Mouse (Mus musculus) megakaryocyte-erythroid progenitor cell, adult 5-6 weeks (primary cell): ENCODE data around the gene Cdh1. TPM values are rescaled to one million over a fixed set of nuclear protein-coding genes. Genes with fewer than 3 reads are reported as not detected.

Experiments used
- ATAC-seq: replicated peaks from 2 replicates; pipeline ENCODE4 v1.8.0; 2016; ENCODE audit warnings: mild to moderate bottlenecking, inconsistent platforms; ENCODE audit not compliant: severe bottlenecking, poor library complexity, low FRiP score, low TSS enrichment
- total RNA-seq, 2 experiments: library from RNA; stranded (forward) in 1 of 2; stranded (reverse) in 1 of 2; fragments of 200-1000, 215-1000 nt in 1 of 2; fragments of >200 nt in 1 of 2; fragmentation: Nextera tagmentation in 1 of 2; gene quantifications; 2 replicates each; pipeline ENCODE4 v1.2.3; 2014 to 2017

Gene Cdh1
- total RNA-seq, 2 experiments from 2014 or later = not detected

DNA sequence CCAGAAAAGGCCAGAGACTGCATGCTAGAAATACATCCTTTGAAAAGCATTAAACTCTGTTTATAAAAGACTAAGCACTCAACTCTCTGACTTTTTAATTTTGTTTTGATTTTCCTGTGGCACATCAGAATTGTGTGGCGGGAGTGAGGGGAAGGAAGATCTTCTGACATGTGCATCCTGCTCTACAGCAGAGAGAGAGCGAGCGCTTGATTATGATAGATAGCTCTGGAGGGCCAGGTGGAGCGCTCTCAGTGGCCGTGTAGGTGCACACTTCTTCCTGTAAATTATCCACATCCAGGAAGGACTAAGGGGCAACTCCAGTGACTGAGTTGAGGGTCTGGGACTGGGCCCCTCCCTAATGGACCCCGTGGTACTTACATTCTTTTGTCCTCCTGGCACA lies 103.0 kb downstream of the Cdh1 start:
- no peak for ATAC-seq

DNA sequence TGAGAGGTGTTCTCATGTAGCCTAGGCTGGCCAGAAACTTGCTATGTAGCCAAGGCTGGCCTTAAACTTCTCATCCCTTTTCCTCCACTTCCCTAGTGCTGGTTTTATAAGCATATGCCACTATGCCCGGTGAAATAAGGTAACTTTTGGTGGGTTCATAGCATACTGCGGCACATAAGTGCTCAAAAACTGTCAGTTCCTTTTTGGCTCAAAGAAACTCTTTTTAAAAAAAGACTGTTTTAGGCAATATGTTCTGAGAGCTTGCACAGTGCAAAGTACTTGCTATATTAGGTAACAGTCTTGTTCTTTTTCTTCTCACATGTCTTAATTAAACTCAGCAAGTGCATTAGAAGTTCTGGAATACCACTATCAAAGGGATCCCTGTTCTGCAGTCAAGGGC lies 106.9 kb downstream of the Cdh1 start:
- no peak for ATAC-seq

DNA sequence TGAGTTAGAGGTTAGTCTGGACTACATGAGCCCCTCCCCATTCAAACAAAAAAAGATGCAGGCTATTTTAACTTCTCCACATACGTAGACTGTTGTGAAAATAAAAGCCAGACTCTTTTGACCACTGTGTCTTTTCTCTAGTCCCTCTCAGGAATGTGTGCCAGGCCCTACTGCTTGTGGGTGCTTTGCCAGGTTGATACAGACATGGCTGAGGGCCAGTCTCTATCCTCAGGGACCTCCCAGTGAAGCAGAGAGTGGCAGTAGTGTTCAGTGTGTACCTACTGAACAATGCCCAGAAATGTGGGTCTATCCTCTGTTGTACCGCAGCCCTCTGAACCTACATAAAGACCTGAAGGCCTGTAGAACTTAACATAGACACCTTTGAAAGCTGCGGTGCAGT lies 109.3 kb downstream of the Cdh1 start:
- no peak for ATAC-seq

DNA sequence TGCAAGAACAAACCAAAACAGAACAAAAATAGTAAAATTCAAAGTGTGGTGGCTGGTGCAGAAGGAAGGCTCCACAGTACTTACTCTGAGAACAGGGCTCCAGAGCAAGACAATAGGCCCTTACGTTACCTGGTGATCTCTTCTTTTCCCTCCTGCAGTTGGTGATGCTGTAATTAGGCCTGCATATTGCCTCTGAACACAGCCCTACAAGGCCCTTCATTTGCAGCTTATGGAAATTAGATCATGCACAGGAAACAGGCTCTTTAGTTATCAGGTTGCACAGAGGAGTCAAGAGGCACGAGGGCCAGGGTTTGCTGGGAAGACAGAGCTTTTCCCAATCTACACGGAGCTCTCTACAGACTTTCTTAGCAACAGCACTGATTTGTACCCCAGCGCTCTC lies 111.1 kb downstream of the Cdh1 start:
- no peak for ATAC-seq

DNA sequence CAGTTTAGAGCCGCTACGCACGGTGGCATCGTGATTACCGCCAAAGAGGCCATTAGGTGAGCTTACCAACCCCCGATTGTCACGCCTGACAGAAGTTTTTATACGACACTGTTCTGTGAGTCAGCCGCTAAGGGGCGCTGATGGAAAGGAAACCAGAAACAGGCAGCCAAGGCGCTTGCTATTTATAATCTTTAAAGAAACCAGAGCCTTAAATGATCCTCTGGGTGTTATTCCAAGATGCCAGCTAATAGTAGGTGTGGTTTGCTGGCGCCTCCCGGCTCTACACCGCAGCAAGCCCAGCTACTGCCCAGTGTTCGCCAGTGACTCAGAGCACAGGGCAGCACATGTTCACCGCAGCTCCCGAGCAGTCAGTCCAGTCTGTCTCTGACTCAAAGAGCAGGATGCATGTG lies 114.9 kb downstream of the Cdh1 start:
- peak; percentile 84 for ATAC-seq

Other genes with a start within 250 kb of the Cdh1 start
- gene Zfp90, start 188.0 kb upstream of the Cdh1 start, total RNA-seq (2014; fragmentation: Nextera tagmentation) = 5.7 and 9.5 TPM in 2 replicates
- 5.3 and 9.1 TPM in 2 replicates for gene Zfp90, start 188.0 kb upstream of the Cdh1 start, total RNA-seq (2017)
- gene 6030452D12Rik, start 102.8 kb upstream of the Cdh1 start, total RNA-seq (2014; fragmentation: Nextera tagmentation) = not detected in 2 replicates
- not detected in 2 replicates for gene 6030452D12Rik, start 102.8 kb upstream of the Cdh1 start, total RNA-seq (2017)
- not detected in 2 replicates for gene Cdh3, start 92.5 kb upstream of the Cdh1 start, total RNA-seq (2014; fragmentation: Nextera tagmentation)
- not detected in 2 replicates for gene Cdh3, start 92.5 kb upstream of the Cdh1 start, total RNA-seq (2017)
- 32.9 and 41.2 TPM in 2 replicates for gene Gm10073, start 29.9 kb upstream of the Cdh1 start, total RNA-seq (2014; fragmentation: Nextera tagmentation)
- 12.5 and 19.6 TPM in 2 replicates for gene Gm10073, start 29.9 kb upstream of the Cdh1 start, total RNA-seq (2017)
- gene Tango6, start 79.7 kb downstream of the Cdh1 start, total RNA-seq (2014; fragmentation: Nextera tagmentation) = 7.6 and 14.2 TPM in 2 replicates
- 6.5 and 9.5 TPM in 2 replicates for gene Tango6, start 79.7 kb downstream of the Cdh1 start, total RNA-seq (2017)